Mouse (Mus musculus) lung, postnatal 0 days (tissue): ENCODE results near the gene Rbm15b. TPM values are rescaled to one million over a fixed set of nuclear protein-coding genes. Genes with fewer than 3 reads are reported as not detected.

Source experiments
- ATAC-seq: fragments of 200-750 bp; cut with Nextera tagmentation; 2 replicates; pipeline ENCODE4 v1.8.0; 2017; ENCODE audit warnings: moderate library complexity
- DNase-seq: peaks from one replicate; pipeline ENCODE4 v3.0.0-alpha.2; 2016; ENCODE audit warnings: low spot score
- H3K27ac ChIP-seq: fragments of 300-500 bp; sonication (generic); 2 replicates; pipeline ENCODE4 v1.5.1; 2014; ENCODE audit warnings: antibody characterized with exemption, mild to moderate bottlenecking, low read length, mixed read lengths
- H3K27me3 ChIP-seq: fragments of 300-500 bp; sonication (generic); replicated peaks from 2 replicates; pipeline ENCODE4 v1.6.1; 2014; ENCODE audit warnings: low read length, mixed read lengths; ENCODE audit not compliant: insufficient read depth
- H3K36me3 ChIP-seq: fragments of 300-500 bp; sonication (generic); 2 replicates; pipeline ENCODE4 v1.6.1; 2014; ENCODE audit warnings: low read length, mixed read lengths; ENCODE audit not compliant: insufficient read depth
- H3K4me1 ChIP-seq: fragments of 300-500 bp; sonication (generic); 2 replicates; pipeline ENCODE4 v1.6.1; 2014; ENCODE audit warnings: antibody characterized with exemption, low read depth, low read length, mixed read lengths; ENCODE audit not compliant: insufficient read depth
- H3K4me2 ChIP-seq: fragments of 300-500 bp; sonication (generic); replicated peaks from 2 replicates; pipeline ENCODE4 v1.6.1; 2014; ENCODE audit warnings: low read depth, mild to moderate bottlenecking, low read length, moderate library complexity, mixed read lengths
- H3K4me3 ChIP-seq: fragments of 300-500 bp; sonication (generic); 2 replicates; pipeline ENCODE4 v1.5.1; 2014; ENCODE audit warnings: low read depth, low read length
- H3K9ac ChIP-seq: fragments of 300-500 bp; sonication (generic); replicated peaks from 2 replicates; pipeline ENCODE4 v1.6.1; 2014; ENCODE audit warnings: low read depth, mild to moderate bottlenecking
- H3K9me3 ChIP-seq: fragments of 300-500 bp; sonication (generic); 2 replicates; pipeline ENCODE4 v1.6.1; 2016; ENCODE audit warnings: low read length, mixed read lengths
- CTCF ChIP-seq: IDR thresholded peaks from 2 replicates; pipeline ENCODE4 v1.5.1; 2016; ENCODE audit warnings: antibody characterized with exemption, mild to moderate bottlenecking
- EP300 ChIP-seq: IDR thresholded peaks from 2 replicates; pipeline ENCODE4 v1.6.1; 2016; ENCODE audit warnings: antibody characterized with exemption, mild to moderate bottlenecking, control low read depth
- WGBS: fragments of 180-500 bp; shearing (Covaris S2); extraction: QIAGEN DNeasy Blood & Tissue Kit; methylation state at CpG from one replicate; pipeline ENCODE4 v1.1.7; 2014; 5-methylcytosine and 5-hydroxymethylcytosine counted together
- polyA plus RNA-seq: library from polyadenylated mRNA; unstranded; fragments of >200 nt; fragmentation: Nextera tagmentation; extraction: Ambion mirVana; gene quantifications from 2 replicates; pipeline ENCODE4 v1.2.1, GENCODE M21; 2015

The Rbm15b gene
- polyA plus RNA-seq: 4.5 and 5.2 TPM in 2 replicates

GRCm38 (mm10) chr9:106886828-106887702 is at the start of gene Rbm15b:
Gene Rbm15b (minus strand): TSS chr9:106887428.
- Histone ChIP-seq H3K4me3 (peak within 1 kb of the TSS; percentile 99), H3K4me1 (peaks cover 29% of the 10 kb centered on the region), H3K4me2 (peak within 1 kb of the TSS; percentile 100), H3K27me3 (no peaks in the 10 kb centered on the region), H3K9ac (peak within 1 kb of the TSS; percentile 76), H3K36me3 (peaks cover 11% of the 10 kb centered on the region), H3K9me3 (no peaks in the 10 kb centered on the region), H3K27ac (peak within 1 kb of the TSS; percentile 87)
- 2% methylated on average over 82 of the region's 101 CpGs for WGBS
- peak; percentile 81 for ATAC-seq
- TF ChIP-seq CTCF: peak; percentile 85
- no peak for TF ChIP-seq EP300
- DNase-seq: peak; percentile 99

- H3K4me3 ChIP-seq: no peak overlapping the region
- DNase-seq (no peak), ATAC-seq (no peak)
- no peak overlapping the region for H3K9ac ChIP-seq
- H3K36me3 ChIP-seq: no peaks in the 10 kb centered on the region
- no peak overlapping the region for H3K4me2 ChIP-seq
- no peak overlapping the region for H3K27ac ChIP-seq
- no peaks in the 10 kb centered on the region for H3K27me3 ChIP-seq
- H3K4me1 ChIP-seq: no peaks in the 10 kb centered on the region
- H3K9me3 ChIP-seq: no peaks in the 10 kb centered on the region
- 81% methylated on average over 1 of the region's 1 CpGs for WGBS
- no peak for TF ChIP-seq EP300
- no peak for TF ChIP-seq CTCF
Measured at GRCm38 (mm10) chr9:106934998-106935397, 47.8 kb upstream of the Rbm15b start.

- 78% methylated on average over 6 of the region's 6 CpGs for WGBS
Measured at GRCm38 (mm10) chr9:106914878-106915277, 27.6 kb upstream of the Rbm15b start.

GRCm38 (mm10) chr9:106913759-106914158 is 26.5 kb upstream of the Rbm15b start:
- WGBS: 5% methylated on average over 1 of the region's 1 CpGs
- no peaks in the 10 kb centered on the region for H3K9me3 ChIP-seq
- no peak overlapping the region for H3K9ac ChIP-seq
- no peaks in the 10 kb centered on the region for H3K36me3 ChIP-seq
- no peak overlapping the region for H3K4me3 ChIP-seq
- ATAC-seq (no peak), DNase-seq (peak; percentile 46)
- peaks cover 3% of the 10 kb centered on the region for H3K4me1 ChIP-seq
- TF ChIP-seq CTCF: peak; percentile 59
- TF ChIP-seq EP300: no peak
- H3K27ac ChIP-seq: no peak overlapping the region
- H3K4me2 ChIP-seq: no peak overlapping the region
- H3K27me3 ChIP-seq: no peaks in the 10 kb centered on the region

More at GRCm38 (mm10) chr9:106914878-106915277, 27.6 kb upstream of the Rbm15b start:
- H3K36me3 ChIP-seq: no peaks in the 10 kb centered on the region
- H3K27me3 ChIP-seq: no peaks in the 10 kb centered on the region
- H3K4me2 ChIP-seq: no peak overlapping the region
- no peak overlapping the region for H3K4me3 ChIP-seq
- DNase-seq: no peak
- no peaks in the 10 kb centered on the region for H3K9me3 ChIP-seq
- ATAC-seq: no peak
- TF ChIP-seq CTCF (no peak), EP300 (no peak)
- no peaks in the 10 kb centered on the region for H3K4me1 ChIP-seq
- H3K9ac ChIP-seq: no peak overlapping the region
- no peak overlapping the region for H3K27ac ChIP-seq

GRCm38 (mm10) chr9:106911624-106912023 is 24.4 kb upstream of the Rbm15b start:
- Histone ChIP-seq H3K36me3 (no peaks in the 10 kb centered on the region), H3K9me3 (no peaks in the 10 kb centered on the region), H3K27me3 (no peaks in the 10 kb centered on the region), H3K27ac (no peak overlapping the region), H3K4me1 (peaks cover 3% of the 10 kb centered on the region), H3K9ac (no peak overlapping the region), H3K4me2 (no peak overlapping the region), H3K4me3 (no peak overlapping the region)
- DNase-seq: peak; percentile 49
- no peak for TF ChIP-seq EP300
- no peak for TF ChIP-seq CTCF
- 45% methylated on average over 1 of the region's 1 CpGs for WGBS
- peak; percentile 67 for ATAC-seq

GRCm38 (mm10) chr9:106908715-106909114 is 21.5 kb upstream of the Rbm15b start:
- TF ChIP-seq EP300: no peak
- no peak for TF ChIP-seq CTCF
- 13% methylated on average over 5 of the region's 5 CpGs for WGBS
- Histone ChIP-seq H3K27me3 (no peaks in the 10 kb centered on the region), H3K27ac (no peak overlapping the region), H3K4me2 (no peak overlapping the region), H3K9me3 (no peaks in the 10 kb centered on the region), H3K4me3 (no peak overlapping the region), H3K36me3 (no peaks in the 10 kb centered on the region), H3K9ac (no peak overlapping the region), H3K4me1 (peaks cover 3% of the 10 kb centered on the region)
- DNase-seq (peak; percentile 76), ATAC-seq (peak; percentile 78)
